Mouse (Mus musculus) testis, adult 2 months (tissue): ENCODE measurements around the gene Adipoq.

Source experiments
- CTCF ChIP-seq: fragments of 200-500 bp; IDR thresholded peaks from 2 replicates; pipeline ENCODE4 v1.5.1; 2012; ENCODE audit warnings: low read depth, mild to moderate bottlenecking, inconsistent platforms, low read length, moderate library complexity; ENCODE audit not compliant: control insufficient read depth, insufficient read depth, insufficient replicate concordance
- POLR2A ChIP-seq: fragments of 200-500 bp; IDR thresholded peaks from 2 replicates; pipeline ENCODE4 v1.6.1; 2012; ENCODE audit warnings: low read depth, mild to moderate bottlenecking, inconsistent platforms, low read length, moderate library complexity; ENCODE audit not compliant: control insufficient read depth

DNA sequence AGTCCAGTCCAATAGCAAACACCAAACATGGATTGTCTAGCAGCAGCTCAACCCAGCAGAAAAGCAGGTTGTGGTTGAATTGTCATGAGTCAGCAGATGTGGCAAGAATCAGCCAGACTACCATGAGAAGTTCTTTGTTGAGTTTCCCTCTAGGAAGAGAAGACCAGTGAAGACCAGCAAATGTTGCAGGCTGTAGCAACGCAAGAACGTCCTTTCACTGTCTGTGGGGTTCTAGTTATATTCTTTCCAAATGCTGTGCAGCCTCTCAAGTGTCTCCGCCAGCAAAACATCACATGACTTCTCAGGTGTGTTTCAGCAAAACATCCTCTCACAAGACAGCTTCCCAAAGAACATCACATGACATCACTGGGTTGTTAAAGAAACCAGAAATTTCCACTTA, 24.5 kb downstream of the Adipoq start:
- no peak for TF ChIP-seq POLR2A
- no peak for TF ChIP-seq CTCF
